Mouse (Mus musculus) neutrophil, adult 5-6 weeks (primary cell): ENCODE results near the gene Nxpe4. TPM values are rescaled to one million over a fixed set of nuclear protein-coding genes. Genes with fewer than 3 reads are reported as not detected.

Experiments used
- ATAC-seq: fragments of 151-379, 151-347 bp; 2 replicates; pipeline ENCODE4 v1.8.0; 2017; ENCODE audit warnings: mild to moderate bottlenecking, moderate TSS enrichment; ENCODE audit not compliant: insufficient number of reproducible peaks, poor library complexity, low FRiP score, severe bottlenecking; ENCODE audit errors: extremely low read depth
- total RNA-seq: library from RNA; stranded (forward); fragments of 200-1000 nt; gene quantifications from 2 replicates; pipeline ENCODE4 v1.2.3, GENCODE M21; 2017

Nxpe4 gene
- total RNA-seq, 1 experiment from 2014 or later, result 5.7 TPM

DNA sequence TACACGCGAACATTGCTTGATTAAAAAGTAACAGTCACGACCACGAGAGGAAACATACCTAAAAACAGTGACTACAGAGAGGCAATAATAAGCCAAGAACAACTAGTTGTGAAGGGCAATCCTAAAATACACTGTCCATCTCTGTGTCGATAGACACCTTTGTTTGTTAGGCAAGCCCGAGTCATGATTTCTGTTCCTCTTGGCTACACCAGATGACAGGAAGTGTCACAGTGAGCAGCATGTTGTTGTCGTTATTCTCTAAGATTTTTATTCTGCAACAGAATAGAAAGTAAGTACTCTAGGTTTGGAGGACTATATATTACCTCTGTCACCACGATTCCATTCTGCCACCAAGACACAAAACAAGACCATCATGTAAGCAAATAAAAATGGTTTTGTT, 270.6 kb downstream of the Nxpe4 start:
- peak; percentile 53; the same call in 1 of the 2 replicates for ATAC-seq

GRCm38 (mm10) chr9:48443873-48444272, 282.1 kb downstream of the Nxpe4 start:
- peak; percentile 68; the same call in 1 of the 2 replicates for ATAC-seq

DNA sequence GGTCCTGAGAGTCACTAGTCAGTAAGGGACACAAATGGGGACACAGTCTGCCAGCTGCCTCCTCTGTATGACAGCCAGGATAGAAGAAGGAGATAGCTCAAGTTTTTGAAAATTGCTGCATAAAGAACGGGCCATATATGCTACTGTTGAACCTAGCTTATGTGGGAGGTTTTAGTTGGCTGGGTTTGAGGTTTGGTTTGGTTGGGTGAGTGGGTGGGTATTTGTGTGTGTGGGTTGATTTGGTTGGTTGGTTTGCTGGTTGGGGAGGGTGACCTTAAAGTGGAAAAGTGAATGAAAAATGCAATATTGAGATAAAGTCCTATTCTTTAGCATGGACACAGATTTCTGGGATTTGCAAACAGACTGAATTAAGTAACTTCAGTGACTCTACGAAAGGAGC, 283.0 kb downstream of the Nxpe4 start:
- ATAC-seq, result no peak

- peak; percentile 48; the same call in 1 of the 2 replicates for ATAC-seq
Observed at GRCm38 (mm10) chr9:48447783-48448209, 286.0 kb downstream of the Nxpe4 start.

Other genes starting within 250 kb of the Nxpe4 start
- 14.4 and 20.1 TPM in 2 replicates for gene Nxpe2, start 191.4 kb downstream of the Nxpe4 start, total RNA-seq